Mouse (Mus musculus): ENCODE data around the gene Brd1. TPM values are rescaled to one million over a fixed set of nuclear protein-coding genes. Genes with fewer than 3 reads are reported as not detected.

Gene Brd1
- total and polyA plus RNA-seq, 3 experiments: 49.8 to 64.0 (median 59.4) TPM

DNA sequence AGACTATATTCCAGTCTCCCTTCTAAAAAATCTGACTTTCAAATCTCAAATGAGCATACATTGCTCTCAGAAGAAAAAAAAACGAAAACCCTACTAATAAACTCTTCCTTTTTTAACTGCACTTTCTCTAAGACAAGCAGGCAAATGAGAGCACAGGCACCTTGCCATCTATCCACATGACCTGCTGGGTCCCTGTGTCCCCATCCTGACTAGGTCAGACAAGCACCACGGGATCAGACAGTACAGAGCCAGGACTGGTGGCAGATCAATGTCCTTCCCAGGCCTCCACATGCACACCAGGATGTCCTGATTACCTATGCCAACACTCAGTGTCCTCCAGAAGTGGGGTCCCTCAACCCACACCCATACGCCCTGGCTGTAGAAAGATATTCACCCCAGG, 72.4 kb downstream of the Brd1 start:
- H3K27me3 ChIP-seq (ENCODE audit: insufficient read depth, low read length): no peaks in the 10 kb centered on the region
- H3K9me3 ChIP-seq (replicated peaks): no peaks in the 10 kb centered on the region
- H3K4me3 ChIP-seq (ENCODE audit: low read depth, low read length): no peak overlapping the region
- no peaks in the 10 kb centered on the region for H3K4me1 ChIP-seq (ENCODE audit: insufficient read depth, low read depth, low read length)
- ATAC-seq (ENCODE audit: extremely low read depth, insufficient number of reproducible peaks, low FRiP score, poor library complexity, severe bottlenecking): no peak
- TF ChIP-seq CTCF (IDR thresholded peaks at IDR 0.05; ENCODE audit: low read depth, low read length) (no peak), POLR2AphosphoS5 (IDR thresholded peaks at IDR 0.05; ENCODE audit: insufficient replicate concordance, low read depth, low read length) (no peak), GATA2 (IDR thresholded peaks at IDR 0.05; ENCODE audit: borderline replicate concordance, low read depth, low read length) (no peak), TAL1 (conservative IDR thresholded peaks at IDR 0.05; ENCODE audit: low read depth, low read length) (no peak), GATA1 (IDR thresholded peaks at IDR 0.05; ENCODE audit: borderline replicate concordance, low read length) (no peak)
- H3K36me3 ChIP-seq (replicated peaks): no peaks in the 10 kb centered on the region
- DNase-seq (ENCODE audit: low spot score): no peak

DNA sequence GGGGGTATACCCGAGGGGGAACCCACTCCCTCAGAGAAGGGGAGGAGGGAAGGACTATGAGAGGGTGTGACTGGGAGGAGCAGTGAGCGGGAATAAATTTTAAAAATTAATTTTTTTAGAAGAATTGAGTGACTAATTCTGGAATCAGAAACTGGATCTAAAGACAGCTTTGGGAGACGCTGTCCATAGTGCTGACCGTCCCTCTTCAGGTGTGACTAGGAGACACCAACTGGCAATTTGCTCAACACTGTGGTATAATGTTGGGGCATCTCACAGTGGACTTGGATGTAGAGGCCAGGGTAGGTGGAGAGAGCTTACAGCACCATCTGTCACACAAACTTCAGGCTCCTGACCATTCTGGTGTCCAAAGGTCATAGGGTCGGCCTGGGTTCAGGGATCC, 82.0 kb downstream of the Brd1 start:
- DNase-seq (ENCODE audit: low spot score): no peak
- Histone ChIP-seq H3K4me3 (ENCODE audit: low read depth, low read length) (no peak overlapping the region), H3K9me3 (replicated peaks) (peaks cover 29% of the 10 kb centered on the region), H3K36me3 (replicated peaks) (no peaks in the 10 kb centered on the region), H3K4me1 (ENCODE audit: insufficient read depth, low read depth, low read length) (no peaks in the 10 kb centered on the region), H3K27me3 (ENCODE audit: insufficient read depth, low read length) (no peaks in the 10 kb centered on the region)
- no peak for ATAC-seq (ENCODE audit: extremely low read depth, insufficient number of reproducible peaks, low FRiP score, poor library complexity, severe bottlenecking)
- TF ChIP-seq TAL1 (conservative IDR thresholded peaks at IDR 0.05; ENCODE audit: low read depth, low read length) (no peak), POLR2AphosphoS5 (IDR thresholded peaks at IDR 0.05; ENCODE audit: insufficient replicate concordance, low read depth, low read length) (no peak), CTCF (IDR thresholded peaks at IDR 0.05; ENCODE audit: low read depth, low read length) (no peak), GATA1 (IDR thresholded peaks at IDR 0.05; ENCODE audit: borderline replicate concordance, low read length) (no peak), GATA2 (IDR thresholded peaks at IDR 0.05; ENCODE audit: borderline replicate concordance, low read depth, low read length) (no peak)

GRCm38 (mm10) chr15:88651019-88651418, 83.0 kb downstream of the Brd1 start:
- H3K36me3 ChIP-seq (replicated peaks): no peaks in the 10 kb centered on the region
- no peaks in the 10 kb centered on the region for H3K4me1 ChIP-seq (ENCODE audit: insufficient read depth, low read depth, low read length)
- H3K9me3 ChIP-seq (replicated peaks): peaks cover 33% of the 10 kb centered on the region
- H3K27me3 ChIP-seq (ENCODE audit: insufficient read depth, low read length): no peaks in the 10 kb centered on the region
- H3K4me3 ChIP-seq (ENCODE audit: low read depth, low read length): no peak overlapping the region
- ATAC-seq (ENCODE audit: extremely low read depth, insufficient number of reproducible peaks, low FRiP score, poor library complexity, severe bottlenecking) (no peak), DNase-seq (ENCODE audit: low spot score) (no peak)
- 0 out of 2 replicates have a peak, but pooled peaks have one; percentile 9 for TF ChIP-seq CTCF (IDR thresholded peaks at IDR 0.05; ENCODE audit: low read depth, low read length)
- no peak for TF ChIP-seq GATA2 (IDR thresholded peaks at IDR 0.05; ENCODE audit: borderline replicate concordance, low read depth, low read length)

Other genes with a start within 250 kb of the Brd1 start
- gene Zdhhc25, start 133.9 kb downstream of the Brd1 start, total RNA-seq (2014; fragmentation: Nextera tagmentation): not detected in 2 replicates
- 0.06 and 0.16 TPM in 2 replicates for gene Zdhhc25, start 133.9 kb downstream of the Brd1 start, total RNA-seq (2017)
- gene Zdhhc25, start 133.9 kb downstream of the Brd1 start, polyA plus RNA-seq (2012): not detected in 2 replicates
- 37.2 and 48.6 TPM in 2 replicates for gene Zbed4, start 17.4 kb upstream of the Brd1 start, total RNA-seq (2014; fragmentation: Nextera tagmentation)
- 40.8 and 43.3 TPM in 2 replicates for gene Zbed4, start 17.4 kb upstream of the Brd1 start, total RNA-seq (2017)
- gene Zbed4, start 17.4 kb upstream of the Brd1 start, polyA plus RNA-seq (2012): 11.0 and 11.6 TPM in 2 replicates
- 18.1 and 24.0 TPM in 2 replicates for gene Alg12, start 85.1 kb upstream of the Brd1 start, total RNA-seq (2014; fragmentation: Nextera tagmentation)
- gene Alg12, start 85.1 kb upstream of the Brd1 start, total RNA-seq (2017): 7.0 and 7.8 TPM in 2 replicates
- gene Alg12, start 85.1 kb upstream of the Brd1 start, polyA plus RNA-seq (2012): 2.7 and 4.8 TPM in 2 replicates
- gene Creld2, start 85.4 kb upstream of the Brd1 start, total RNA-seq (2014; fragmentation: Nextera tagmentation): 8.5 and 10.8 TPM in 2 replicates
- 25.8 and 26.7 TPM in 2 replicates for gene Creld2, start 85.4 kb upstream of the Brd1 start, total RNA-seq (2017)
- 12.3 and 16.5 TPM in 2 replicates for gene Creld2, start 85.4 kb upstream of the Brd1 start, polyA plus RNA-seq (2012)
- gene Pim3, start 128.0 kb upstream of the Brd1 start, total RNA-seq (2014; fragmentation: Nextera tagmentation): 2.1 and 5.3 TPM in 2 replicates
- gene Pim3, start 128.0 kb upstream of the Brd1 start, total RNA-seq (2017): 3.4 and 3.7 TPM in 2 replicates
- 6.0 and 6.8 TPM in 2 replicates for gene Pim3, start 128.0 kb upstream of the Brd1 start, polyA plus RNA-seq (2012)
- not detected in 2 replicates for gene Ttll8, start 220.2 kb upstream of the Brd1 start, total RNA-seq (2014; fragmentation: Nextera tagmentation)
- gene Ttll8, start 220.2 kb upstream of the Brd1 start, total RNA-seq (2017): 0.49 TPM in 1 of 2 replicates, not detected in the other
- not detected in 2 replicates for gene Ttll8, start 220.2 kb upstream of the Brd1 start, polyA plus RNA-seq (2012)
- not detected in 2 replicates for gene Mlc1, start 244.8 kb upstream of the Brd1 start, total RNA-seq (2014; fragmentation: Nextera tagmentation)
- gene Mlc1, start 244.8 kb upstream of the Brd1 start, total RNA-seq (2017): 0.11 TPM in 1 of 2 replicates, not detected in the other
- not detected in 2 replicates for gene Mlc1, start 244.8 kb upstream of the Brd1 start, polyA plus RNA-seq (2012)
- not detected in 2 replicates for gene Mov10l1, start 248.7 kb upstream of the Brd1 start, total RNA-seq (2014; fragmentation: Nextera tagmentation)
- gene Mov10l1, start 248.7 kb upstream of the Brd1 start, total RNA-seq (2017): not detected in 2 replicates
- not detected in 2 replicates for gene Mov10l1, start 248.7 kb upstream of the Brd1 start, polyA plus RNA-seq (2012)